Mouse (Mus musculus) hindbrain, embryonic 11.5 days (tissue): ENCODE measurements around the gene Cog6. TPM values are rescaled to one million over a fixed set of nuclear protein-coding genes. Genes with fewer than 3 reads are reported as not detected.

Experiments
- ATAC-seq: fragments of 200-750 bp; cut with Nextera tagmentation; 2 replicates; pipeline ENCODE4 v1.8.0; 2017; ENCODE audit warnings: mild to moderate bottlenecking, moderate TSS enrichment, moderate library complexity; ENCODE audit not compliant: low FRiP score
- DNase-seq: peaks from one replicate; pipeline ENCODE4 v3.0.0-alpha.2; 2015; ENCODE audit warnings: low spot score
- H3K27ac ChIP-seq: fragments of 300-500 bp; sonication (generic); 2 replicates; pipeline ENCODE4 v1.5.1; 2014; ENCODE audit warnings: mild to moderate bottlenecking, low read depth, low read length
- H3K27me3 ChIP-seq: fragments of 300-500 bp; sonication (generic); 2 replicates; pipeline ENCODE4 v1.6.1; 2014; ENCODE audit warnings: mild to moderate bottlenecking, low read length, moderate library complexity, mixed read lengths; ENCODE audit not compliant: control insufficient read depth, insufficient read depth
- H3K36me3 ChIP-seq: fragments of 300-500 bp; sonication (generic); 2 replicates; pipeline ENCODE4 v1.6.1; 2014; ENCODE audit warnings: mild to moderate bottlenecking, low read length, moderate library complexity, mixed read lengths; ENCODE audit not compliant: control insufficient read depth, insufficient read depth
- H3K4me1 ChIP-seq: fragments of 300-500 bp; sonication (generic); replicated peaks from 2 replicates; pipeline ENCODE4 v1.6.1; 2014; ENCODE audit warnings: low read length, mixed read lengths; ENCODE audit not compliant: control insufficient read depth, insufficient read depth
- H3K4me2 ChIP-seq: fragments of 300-500 bp; sonication (generic); replicated peaks from 2 replicates; pipeline ENCODE4 v1.6.1; 2014; ENCODE audit warnings: mild to moderate bottlenecking, low read depth, low read length
- H3K4me3 ChIP-seq: fragments of 300-500 bp; sonication (generic); 2 replicates; pipeline ENCODE4 v1.5.1; 2014; ENCODE audit warnings: low read depth, low read length
- H3K9ac ChIP-seq: fragments of 300-500 bp; sonication (generic); 2 replicates; pipeline ENCODE4 v1.6.1; 2014; ENCODE audit warnings: low read depth, low read length
- H3K9me3 ChIP-seq: fragments of 300-500 bp; sonication (generic); 2 replicates; pipeline ENCODE4 v1.6.1; 2016; ENCODE audit warnings: low read length; ENCODE audit not compliant: control insufficient read depth
- WGBS: fragments of 180-500 bp; shearing (Covaris S2); extraction: QIAGEN DNeasy Blood & Tissue Kit; methylation state at CpG from one replicate; pipeline ENCODE4 v1.1.7; 2014; 5-methylcytosine and 5-hydroxymethylcytosine counted together
- polyA plus RNA-seq: library from polyadenylated mRNA; unstranded; fragments of >200 nt; fragmentation: Nextera tagmentation; extraction: Ambion mirVana; gene quantifications from 2 replicates; pipeline ENCODE4 v1.2.1, GENCODE M21; 2014

Gene Cog6
- polyA plus RNA-seq, 1 experiment from 2014 or later = 52.1 TPM

GRCm38 (mm10) chr3:53038913-53039312 is 21.9 kb upstream of the Cog6 start:
- no peak overlapping the region for H3K9ac ChIP-seq
- DNase-seq (no peak), ATAC-seq (no peak)
- H3K4me3 ChIP-seq = no peak overlapping the region
- H3K27me3 ChIP-seq = no peaks in the 10 kb centered on the region; the same call in 1 of the 2 replicates
- no peaks in the 10 kb centered on the region for H3K9me3 ChIP-seq
- 0 out of 2 replicates have a peak, but pooled peaks cover 2% of the 10 kb centered on the region for H3K4me1 ChIP-seq
- no peak overlapping the region for H3K27ac ChIP-seq
- WGBS = 72% methylated on average over 5 of the region's 5 CpGs
- H3K4me2 ChIP-seq = no peak overlapping the region
- H3K36me3 ChIP-seq = no peaks in the 10 kb centered on the region

- DNase-seq (no peak), ATAC-seq (no peak)
- H3K36me3 ChIP-seq = no peaks in the 10 kb centered on the region
- no peak overlapping the region for H3K4me3 ChIP-seq
- H3K9ac ChIP-seq = no peak overlapping the region
- H3K4me1 ChIP-seq = no peaks in the 10 kb centered on the region
- no peak overlapping the region for H3K4me2 ChIP-seq
- H3K27me3 ChIP-seq = no peaks in the 10 kb centered on the region; the same call in 1 of the 2 replicates
- no peak overlapping the region for H3K27ac ChIP-seq
- WGBS = 88% methylated on average over 7 of the region's 7 CpGs
- H3K9me3 ChIP-seq = no peaks in the 10 kb centered on the region
These were observed 19.9 kb upstream of the Cog6 start for GRCm38 (mm10) chr3:53036941-53037340.

GRCm38 (mm10) chr3:53036076-53036475 is 19.0 kb upstream of the Cog6 start:
- no peaks in the 10 kb centered on the region for H3K9me3 ChIP-seq
- H3K27me3 ChIP-seq = no peaks in the 10 kb centered on the region; the same call in 1 of the 2 replicates
- no peak overlapping the region for H3K4me2 ChIP-seq
- WGBS = 73% methylated on average over 5 of the region's 5 CpGs
- no peaks in the 10 kb centered on the region for H3K36me3 ChIP-seq
- H3K4me1 ChIP-seq = no peaks in the 10 kb centered on the region
- no peak overlapping the region for H3K27ac ChIP-seq
- DNase-seq (no peak), ATAC-seq (no peak)
- no peak overlapping the region for H3K4me3 ChIP-seq
- no peak overlapping the region for H3K9ac ChIP-seq

GRCm38 (mm10) chr3:53033448-53033847 is 16.4 kb upstream of the Cog6 start:
- no peak overlapping the region for H3K4me3 ChIP-seq
- no peaks in the 10 kb centered on the region for H3K27me3 ChIP-seq
- ATAC-seq (no peak), DNase-seq (peak; percentile 59)
- no peak overlapping the region for H3K9ac ChIP-seq
- H3K27ac ChIP-seq = no peak overlapping the region
- no peaks in the 10 kb centered on the region for H3K9me3 ChIP-seq
- H3K4me2 ChIP-seq = no peak overlapping the region
- no peaks in the 10 kb centered on the region for H3K36me3 ChIP-seq
- H3K4me1 ChIP-seq = no peaks in the 10 kb centered on the region
- 22% methylated on average over 3 of the region's 3 CpGs for WGBS

- ATAC-seq (no peak), DNase-seq (no peak)
- Histone ChIP-seq H3K4me1 (no peaks in the 10 kb centered on the region), H3K4me3 (no peak overlapping the region), H3K9ac (no peak overlapping the region), H3K27me3 (no peaks in the 10 kb centered on the region), H3K36me3 (no peaks in the 10 kb centered on the region), H3K4me2 (no peak overlapping the region), H3K27ac (no peak overlapping the region), H3K9me3 (no peaks in the 10 kb centered on the region)
- 61% methylated on average over 5 of the region's 5 CpGs for WGBS
These were observed 15.4 kb upstream of the Cog6 start for GRCm38 (mm10) chr3:53032432-53032831.

GRCm38 (mm10) chr3:53031586-53031985 is 14.5 kb upstream of the Cog6 start:
- Histone ChIP-seq H3K9ac (no peak overlapping the region), H3K36me3 (no peaks in the 10 kb centered on the region), H3K4me3 (no peak overlapping the region), H3K27ac (no peak overlapping the region), H3K9me3 (no peaks in the 10 kb centered on the region), H3K4me2 (no peak overlapping the region), H3K27me3 (no peaks in the 10 kb centered on the region), H3K4me1 (no peaks in the 10 kb centered on the region)
- ATAC-seq (no peak), DNase-seq (no peak)
- WGBS = 45% methylated on average over 6 of the region's 6 CpGs

GRCm38 (mm10) chr3:53029046-53029445 is 12.0 kb upstream of the Cog6 start:
- peak; percentile 86 for DNase-seq
- 24% methylated on average over 7 of the region's 7 CpGs for WGBS
- Histone ChIP-seq H3K36me3 (no peaks in the 10 kb centered on the region), H3K9ac (no peak overlapping the region), H3K4me3 (no peak overlapping the region), H3K4me2 (no peak overlapping the region), H3K9me3 (no peaks in the 10 kb centered on the region), H3K27ac (no peak overlapping the region), H3K4me1 (no peaks in the 10 kb centered on the region), H3K27me3 (no peaks in the 10 kb centered on the region)
- ATAC-seq = no peak

GRCm38 (mm10) chr3:53027333-53027732 is 10.3 kb upstream of the Cog6 start:
- WGBS = 80% methylated on average over 4 of the region's 4 CpGs
- no peak overlapping the region for H3K27ac ChIP-seq
- no peak for DNase-seq

GRCm38 (mm10) chr3:53007411-53007810 is 9.6 kb downstream of the Cog6 start:
- H3K27ac ChIP-seq = no peak overlapping the region
- H3K36me3 ChIP-seq = peaks cover 5% of the 10 kb centered on the region
- no peaks in the 10 kb centered on the region for H3K9me3 ChIP-seq
- H3K27me3 ChIP-seq = no peaks in the 10 kb centered on the region
- ATAC-seq = no peak
- no peak overlapping the region for H3K9ac ChIP-seq
- 93% methylated on average over 8 of the region's 8 CpGs for WGBS
- H3K4me1 ChIP-seq = no peaks in the 10 kb centered on the region
- no peak for DNase-seq
- H3K4me2 ChIP-seq = no peak overlapping the region
- H3K4me3 ChIP-seq = no peak overlapping the region

More at GRCm38 (mm10) chr3:53027333-53027732, 10.3 kb upstream of the Cog6 start:
- no peak for ATAC-seq
- H3K4me3 ChIP-seq = no peak overlapping the region
- H3K36me3 ChIP-seq = no peaks in the 10 kb centered on the region
- no peaks in the 10 kb centered on the region for H3K27me3 ChIP-seq
- H3K4me1 ChIP-seq = no peaks in the 10 kb centered on the region
- no peak overlapping the region for H3K9ac ChIP-seq
- no peaks in the 10 kb centered on the region for H3K9me3 ChIP-seq
- H3K4me2 ChIP-seq = no peak overlapping the region
